Mouse (Mus musculus) liver, embryonic 12.5 days (tissue): ENCODE results near the gene Spindoc. TPM values are rescaled to one million over a fixed set of nuclear protein-coding genes. Genes with fewer than 3 reads are reported as not detected.
"Not testable (repeated sequence)": the region's sequence is repeated elsewhere in the genome, so short reads cannot be mapped to it uniquely, and the experiment has no call there.

Source experiments
- ATAC-seq: fragments of 200-750 bp; cut with Nextera tagmentation; 2 replicates; pipeline ENCODE4 v1.8.0; 2017; ENCODE audit warnings: moderate number of reproducible peaks, mild to moderate bottlenecking, moderate library complexity
- H3K27ac ChIP-seq: fragments of 300-500 bp; sonication (generic); 2 replicates; pipeline ENCODE4 v1.5.1; 2016; ENCODE audit warnings: mild to moderate bottlenecking
- H3K27me3 ChIP-seq: fragments of 300-500 bp; sonication (generic); replicated peaks from 2 replicates; pipeline ENCODE4 v1.6.1; 2016; ENCODE audit warnings: mild to moderate bottlenecking, moderate library complexity
- H3K36me3 ChIP-seq: fragments of 300-500 bp; sonication (generic); 2 replicates; pipeline ENCODE4 v1.6.1; 2016; ENCODE audit warnings: mild to moderate bottlenecking, moderate library complexity
- H3K4me1 ChIP-seq: fragments of 300-500 bp; sonication (generic); 2 replicates; pipeline ENCODE4 v1.6.1; 2016
- H3K4me2 ChIP-seq: fragments of 300-500 bp; sonication (generic); 2 replicates; pipeline ENCODE4 v1.6.1; 2016; ENCODE audit warnings: mild to moderate bottlenecking, moderate library complexity
- H3K4me3 ChIP-seq: fragments of 300-500 bp; sonication (generic); 2 replicates; pipeline ENCODE4 v1.5.1; 2016; ENCODE audit warnings: mild to moderate bottlenecking, moderate library complexity
- H3K9ac ChIP-seq: fragments of 300-500 bp; sonication (generic); 2 replicates; pipeline ENCODE4 v1.6.1; 2016; ENCODE audit warnings: mild to moderate bottlenecking, moderate library complexity
- H3K9me3 ChIP-seq: fragments of 300-500 bp; sonication (generic); replicated peaks from 2 replicates; pipeline ENCODE4 v1.6.1; 2016; ENCODE audit warnings: mild to moderate bottlenecking, moderate library complexity
- WGBS: fragments of 180-500 bp; shearing (Covaris S2); methylation state at CpG from one replicate; pipeline ENCODE4 v1.1.7; 2016; ENCODE audit not compliant: insufficient replicate concordance; 5-methylcytosine and 5-hydroxymethylcytosine counted together
- polyA plus RNA-seq: library from polyadenylated mRNA; unstranded; fragments of >200 nt; fragmentation: Nextera tagmentation; extraction: Ambion mirVana; gene quantifications from 2 replicates; pipeline ENCODE4 v1.2.1, GENCODE M21; 2016

The Spindoc gene
- polyA plus RNA-seq, 1 experiment from 2014 or later, result 10.3 TPM

DNA sequence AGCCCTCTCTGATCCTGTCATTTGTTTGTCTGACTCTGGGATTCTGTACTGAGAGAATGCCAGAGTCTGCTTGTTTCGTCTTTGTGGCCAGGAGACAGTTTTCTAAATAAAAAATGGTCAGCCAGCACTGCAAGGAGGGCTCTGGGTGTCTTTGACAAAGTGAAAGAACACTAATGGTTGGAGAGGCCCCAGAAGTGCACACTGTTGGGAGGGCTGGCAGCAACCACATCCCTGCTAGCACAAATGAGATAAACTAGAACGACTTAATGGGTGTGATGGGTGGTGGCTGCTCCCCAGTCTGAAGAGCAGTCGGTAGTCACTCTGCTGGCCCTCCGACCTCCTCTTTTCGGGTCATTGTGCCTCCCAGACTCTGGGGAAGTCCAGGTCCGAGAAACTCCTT, 36.3 kb upstream of the Spindoc start:
- Histone ChIP-seq H3K9ac (peak overlapping the region; percentile 86), H3K9me3 (no peaks in the 10 kb centered on the region), H3K27ac (peak overlapping the region; percentile 45)

DNA sequence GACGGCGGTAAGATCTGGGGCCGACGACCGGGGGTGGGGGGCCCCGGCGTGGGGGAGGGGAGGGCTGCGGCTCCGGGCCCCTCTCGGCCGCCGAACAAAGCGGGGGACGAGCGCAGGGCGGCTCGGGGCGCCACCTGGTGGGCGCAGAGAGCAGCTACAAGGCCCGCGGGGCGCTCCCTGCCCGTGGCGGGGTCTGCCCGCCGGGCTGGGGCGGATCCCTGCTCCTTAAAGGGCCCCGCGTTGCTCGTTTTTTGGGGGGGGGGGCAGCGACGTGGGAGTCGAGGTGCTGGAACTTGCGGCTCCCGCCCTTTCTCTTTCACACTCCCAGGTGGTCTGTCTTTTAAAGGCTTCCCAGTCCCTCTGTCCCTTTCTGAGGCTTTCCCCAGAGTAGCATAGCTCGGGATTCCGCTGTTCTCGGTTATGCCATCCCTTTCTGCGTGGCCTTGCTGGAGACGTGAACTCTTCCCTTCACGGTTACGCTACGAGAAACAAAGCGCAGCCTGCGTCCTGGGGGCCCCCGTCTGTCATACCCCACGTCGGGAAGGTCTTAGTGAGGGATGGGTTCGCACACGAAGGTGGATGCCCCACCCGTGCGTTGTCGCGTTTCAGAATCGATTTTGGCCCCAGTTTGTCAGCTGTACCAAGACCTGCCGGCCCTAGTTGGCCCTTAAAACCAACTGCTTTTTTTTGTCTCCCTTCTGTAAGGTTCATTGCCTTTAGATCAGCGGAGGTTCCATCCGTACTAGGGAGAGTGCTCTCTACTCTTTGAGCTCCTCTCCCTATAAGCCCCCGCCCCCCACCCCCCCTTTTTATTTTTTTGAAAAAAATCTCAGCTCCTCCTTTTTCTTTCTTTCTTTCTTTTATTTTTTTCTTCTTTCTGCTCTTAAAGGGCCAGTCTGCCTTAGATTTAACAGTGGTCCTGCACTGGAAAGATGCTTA, 35.4 kb upstream of the Spindoc start:
- WGBS, result under 1% methylated on average over 59 of the region's 59 CpGs
- peak overlapping the region; percentile 89 for H3K4me3 ChIP-seq
- ATAC-seq, result peak; percentile 68
- peaks cover 60% of the 10 kb centered on the region for H3K27me3 ChIP-seq
- H3K4me2 ChIP-seq, result peak overlapping the region; percentile 95
- H3K36me3 ChIP-seq, result peaks cover 33% of the 10 kb centered on the region
- peak overlapping the region; percentile 80 for H3K27ac ChIP-seq
- peak overlapping the region; percentile 86 for H3K9ac ChIP-seq
- H3K4me1 ChIP-seq, result peaks cover 71% of the 10 kb centered on the region
- H3K9me3 ChIP-seq, result no peaks in the 10 kb centered on the region

More for the DNA sequence above, 36.3 kb upstream of the Spindoc start:
- Histone ChIP-seq H3K4me1 (peaks cover 74% of the 10 kb centered on the region), H3K36me3 (peaks cover 43% of the 10 kb centered on the region), H3K27me3 (peaks cover 57% of the 10 kb centered on the region), H3K4me3 (peak overlapping the region; percentile 89), H3K4me2 (peak overlapping the region; percentile 95)
- 19% methylated on average over 6 of the region's 6 CpGs for WGBS
- ATAC-seq, result peak; percentile 61

DNA sequence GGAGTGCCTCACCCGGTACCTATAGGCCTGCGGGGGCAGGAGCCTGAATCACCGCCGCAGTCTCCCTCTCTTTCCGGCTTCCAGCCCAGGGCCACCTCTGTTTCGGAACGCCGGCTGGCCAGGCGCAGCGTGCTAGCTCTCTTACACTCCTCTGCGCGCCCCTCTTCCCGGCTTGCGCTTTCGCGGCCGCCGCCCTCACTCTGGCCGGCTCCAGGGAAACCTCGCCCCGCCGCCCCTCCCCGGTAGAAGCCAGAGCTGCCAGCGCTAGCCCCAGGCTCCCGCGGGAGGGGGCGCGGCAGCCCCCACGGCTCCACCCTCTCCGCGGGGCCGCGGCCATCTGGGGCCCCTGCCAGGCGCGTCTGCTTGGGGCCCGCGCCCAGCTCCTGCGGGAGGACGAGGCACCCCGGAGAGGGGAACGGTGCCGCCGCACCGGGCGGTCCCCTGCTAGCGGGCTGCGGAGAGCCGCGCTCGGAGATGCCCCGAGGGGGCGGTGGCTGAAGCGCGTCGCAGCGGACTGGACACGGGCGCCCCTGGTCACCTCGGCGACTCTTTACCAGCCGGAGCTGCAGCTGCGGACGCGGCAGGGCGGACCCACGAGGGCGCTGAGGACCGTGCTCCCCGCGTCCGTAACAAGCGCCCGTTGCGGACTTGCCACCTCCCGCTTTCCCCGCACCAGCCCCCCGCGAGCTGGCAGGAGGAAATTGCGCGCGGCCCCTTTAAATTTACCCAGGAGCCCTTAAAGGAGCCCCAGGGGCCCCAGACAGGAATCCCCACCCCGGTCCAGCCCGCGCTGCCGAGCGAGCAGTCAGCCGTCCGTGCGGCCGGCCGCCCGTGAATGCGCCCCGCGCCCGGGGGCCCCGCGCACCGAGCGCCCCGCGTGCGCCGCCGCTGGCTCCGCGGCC, 34.3 kb upstream of the Spindoc start, which contains the start of gene 2700081O15Rik:
Gene 2700081O15Rik, plus strand, starts transcription at position 792 of the 902 bp plus-strand sequence.
- Histone ChIP-seq H3K27me3 (peaks cover 56% of the 10 kb centered on the region), H3K4me2 (peak within 1 kb of the TSS; percentile 95), H3K9ac (peak within 1 kb of the TSS; percentile 86), H3K36me3 (peaks cover 22% of the 10 kb centered on the region), H3K27ac (peak within 1 kb of the TSS; percentile 80), H3K4me3 (peak within 1 kb of the TSS; percentile 89), H3K9me3 (no peaks in the 10 kb centered on the region), H3K4me1 (peaks cover 60% of the 10 kb centered on the region)
- ATAC-seq, result peak; percentile 63
- WGBS, result under 1% methylated on average over 107 of the region's 107 CpGs

GRCm38 (mm10) chr19:7415916-7416833, 33.4 kb upstream of the Spindoc start:
- Histone ChIP-seq H3K4me2 (peak overlapping the region; percentile 95), H3K27me3 (peaks cover 52% of the 10 kb centered on the region), H3K4me1 (peaks cover 52% of the 10 kb centered on the region), H3K9me3 (no peaks in the 10 kb centered on the region), H3K4me3 (peak overlapping the region; percentile 89), H3K36me3 (peaks cover 13% of the 10 kb centered on the region), H3K9ac (peak overlapping the region; percentile 86), H3K27ac (peak overlapping the region; percentile 80)
- ATAC-seq, result no peak
- WGBS, result 45% methylated on average over 22 of the region's 22 CpGs

GRCm38 (mm10) chr19:7412361-7412760, 29.6 kb upstream of the Spindoc start:
- Histone ChIP-seq H3K36me3 (no peaks in the 10 kb centered on the region), H3K27me3 (peaks cover 50% of the 10 kb centered on the region), H3K4me3 (no peak overlapping the region), H3K9ac (no peak overlapping the region), H3K4me2 (no peak overlapping the region), H3K4me1 (peaks cover 16% of the 10 kb centered on the region), H3K27ac (no peak overlapping the region), H3K9me3 (no peaks in the 10 kb centered on the region)
- 57% methylated on average over 2 of the region's 2 CpGs for WGBS
- ATAC-seq, result no peak

DNA sequence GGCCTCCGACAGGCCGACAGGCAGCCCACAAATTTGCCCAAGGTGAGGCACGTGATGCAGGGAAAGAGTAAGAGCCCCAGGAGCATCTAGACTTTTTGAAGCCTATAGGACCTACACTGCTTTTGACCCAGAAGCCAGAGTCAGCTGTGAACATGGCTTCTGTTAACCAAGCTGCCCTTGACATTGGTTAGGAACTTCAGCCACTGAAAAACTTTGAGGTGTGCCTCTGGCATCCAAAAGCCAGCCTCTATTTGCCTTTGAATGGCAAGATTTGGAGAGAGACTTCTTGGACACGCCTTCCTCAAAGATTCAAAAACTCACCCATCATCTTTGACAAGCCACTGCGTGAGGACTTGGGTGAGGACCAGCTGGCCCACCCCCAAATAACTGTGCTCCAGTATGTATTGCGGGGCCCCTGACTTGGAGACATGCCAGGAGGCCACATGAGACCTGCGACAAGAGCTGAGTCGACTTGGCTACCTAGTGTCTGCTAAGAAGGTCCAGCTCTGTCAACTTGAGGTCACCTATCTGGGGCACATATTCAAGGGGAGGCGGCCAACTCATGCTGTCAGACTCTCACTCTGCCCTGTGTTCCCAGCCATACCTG, 21.9 kb upstream of the Spindoc start:
- Histone ChIP-seq H3K27me3 (peaks cover 30% of the 10 kb centered on the region), H3K4me3 (no peak overlapping the region), H3K4me1 (no peaks in the 10 kb centered on the region), H3K9me3 (no peaks in the 10 kb centered on the region), H3K36me3 (no peaks in the 10 kb centered on the region), H3K27ac (no peak overlapping the region), H3K9ac (no peak overlapping the region), H3K4me2 (no peak overlapping the region)
- 61% methylated on average over 9 of the region's 9 CpGs for WGBS
- no peak for ATAC-seq

DNA sequence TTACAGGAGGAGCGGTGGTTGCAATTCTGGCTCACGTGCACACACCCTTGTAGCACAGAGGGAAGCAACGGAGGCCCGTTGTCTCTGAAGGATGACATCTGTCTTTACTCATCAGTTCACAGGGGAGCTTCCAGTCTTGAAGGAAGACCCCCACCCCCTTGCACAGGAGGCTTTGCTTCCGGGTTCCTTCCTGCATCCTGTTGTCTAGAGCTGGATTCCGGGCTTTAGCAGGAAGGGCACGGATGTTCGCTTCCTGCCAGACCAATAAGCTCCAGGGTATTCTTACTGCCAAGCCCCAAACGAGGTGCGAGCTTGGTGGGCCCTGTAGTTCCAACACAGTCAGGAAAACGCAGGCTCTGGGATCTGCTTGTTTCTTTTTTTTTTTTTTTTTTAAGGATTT, 17.8 kb upstream of the Spindoc start:
- Histone ChIP-seq H3K36me3 (no peaks in the 10 kb centered on the region), H3K4me1 (no peaks in the 10 kb centered on the region), H3K27me3 (peaks cover 40% of the 10 kb centered on the region), H3K9me3 (no peaks in the 10 kb centered on the region), H3K9ac (no peak overlapping the region), H3K4me3 (no peak overlapping the region), H3K27ac (no peak overlapping the region), H3K4me2 (no peak overlapping the region)
- WGBS, result 38% methylated on average over 11 of the region's 11 CpGs
- no peak for ATAC-seq

GRCm38 (mm10) chr19:7398898-7399297, 16.1 kb upstream of the Spindoc start:
- not testable (repeated sequence) for H3K36me3 ChIP-seq, H3K9ac ChIP-seq, H3K27ac ChIP-seq, H3K9me3 ChIP-seq, ATAC-seq, H3K4me3 ChIP-seq, H3K4me2 ChIP-seq, H3K4me1 ChIP-seq
- 38% methylated on average over 24 of the region's 24 CpGs for WGBS
- peaks cover 32% of the 10 kb centered on the region for H3K27me3 ChIP-seq

DNA sequence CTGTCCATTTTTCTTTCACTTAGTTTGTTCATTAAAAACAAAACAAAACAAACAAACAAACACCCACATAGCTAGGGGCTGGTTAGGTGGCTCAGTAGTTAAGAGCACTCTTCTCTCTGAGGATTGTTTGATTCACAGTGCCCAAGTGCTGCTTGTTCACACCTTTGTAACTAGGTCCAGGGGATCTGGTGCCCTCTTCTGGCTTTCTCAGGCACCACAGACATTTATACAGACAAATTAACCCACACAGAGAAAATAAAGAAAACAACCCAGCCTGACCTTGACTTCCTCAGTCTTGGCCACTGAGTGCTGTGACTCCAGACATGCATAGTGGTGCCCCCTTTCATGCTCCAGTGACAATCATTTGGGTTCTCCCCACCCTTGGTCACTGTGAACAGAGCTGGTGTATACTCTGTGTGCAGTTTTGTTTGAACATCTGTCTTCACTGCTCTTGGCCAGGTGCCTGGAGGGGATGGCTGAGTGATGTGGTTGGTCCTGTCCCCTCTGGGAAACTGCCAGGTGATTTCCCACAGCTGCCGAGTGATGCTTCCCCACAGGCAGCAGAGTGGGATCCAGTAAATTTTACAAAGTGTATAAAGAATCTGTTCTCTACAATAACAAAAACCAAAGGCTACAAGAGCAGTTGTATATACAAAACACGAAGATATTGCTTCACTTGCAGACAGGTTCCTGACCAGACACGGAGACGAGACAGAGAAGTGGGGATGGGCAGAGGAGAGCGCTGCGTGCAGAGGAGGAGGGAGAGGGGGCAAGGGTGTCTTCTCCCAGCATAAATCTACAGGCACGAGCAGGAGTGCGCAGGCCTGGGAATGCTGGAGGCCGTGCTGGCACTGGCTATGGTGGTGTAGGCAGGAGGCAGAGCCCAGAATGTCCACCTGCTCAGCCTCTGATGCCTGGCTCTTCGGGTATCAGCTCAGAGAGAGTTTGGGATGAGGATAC, 14.4 kb upstream of the Spindoc start:
- WGBS, result 69% methylated on average over 9 of the region's 10 CpGs
- not testable (repeated sequence) for H3K9me3 ChIP-seq, H3K4me1 ChIP-seq, H3K9ac ChIP-seq, ATAC-seq, H3K36me3 ChIP-seq, H3K4me3 ChIP-seq, H3K27ac ChIP-seq, H3K4me2 ChIP-seq
- peaks cover 29% of the 10 kb centered on the region for H3K27me3 ChIP-seq

DNA sequence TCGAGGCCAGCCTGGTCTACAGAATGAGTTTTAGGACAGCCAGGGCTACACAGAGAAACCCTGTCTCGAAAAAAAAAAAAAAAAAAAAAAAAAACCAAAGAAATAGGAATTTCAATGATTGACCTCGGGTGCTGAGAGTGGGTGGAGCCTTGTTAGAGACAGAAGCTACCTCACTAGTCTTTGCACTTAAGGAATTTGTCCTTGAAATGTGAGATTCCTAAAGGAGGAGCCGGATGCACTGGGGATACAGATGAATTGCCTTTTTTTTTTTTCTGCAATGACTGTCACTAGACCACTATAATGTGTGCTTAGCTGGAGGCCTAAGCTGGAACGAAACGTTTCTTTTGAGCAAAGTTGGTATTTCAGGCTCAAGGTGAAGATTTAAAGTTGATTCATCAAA, 5.7 kb upstream of the Spindoc start:
- H3K4me1 ChIP-seq, result peaks cover 6% of the 10 kb centered on the region
- no peak overlapping the region for H3K9ac ChIP-seq
- no peaks in the 10 kb centered on the region for H3K36me3 ChIP-seq
- 67% methylated on average over 6 of the region's 6 CpGs for WGBS
- no peak overlapping the region for H3K4me2 ChIP-seq
- no peak for ATAC-seq
- H3K4me3 ChIP-seq, result no peak overlapping the region
- no peak overlapping the region for H3K27ac ChIP-seq
- H3K27me3 ChIP-seq, result no peaks in the 10 kb centered on the region
- no peaks in the 10 kb centered on the region; the same call in 1 of the 2 replicates for H3K9me3 ChIP-seq
